Mouse (Mus musculus) left cerebral cortex, postnatal 4 days (tissue): Measurements from ENCODE around the gene Usf3. TPM values are rescaled to one million over a fixed set of nuclear protein-coding genes. Genes with fewer than 3 reads are reported as not detected.

Source experiments
- total RNA-seq, 2 experiments: library from RNA; stranded (reverse); gene quantifications; 2 replicates each; pipeline ENCODE4 v1.2.3; 2021

Gene Usf3
- total RNA-seq, 2 experiments from 2014 or later: 27.7 to 27.9 TPM

Other genes with a start within 250 kb of the Usf3 start
- 10 to 100 TPM; 32.9 to 35.3 TPM for gene Qtrt2, start 246.4 kb upstream of the Usf3 start, total RNA-seq
- gene Zdhhc23, start 193.5 kb upstream of the Usf3 start, total RNA-seq: 10 to 100 TPM; 26.1 to 26.7 TPM
- gene Gramd1c, start 109.9 kb upstream of the Usf3 start, total RNA-seq: 1 to 10 TPM; 2.9 to 4.9 TPM
- 100 to 1,000 TPM; 237 to 255 TPM for gene Atp6v1a, start 33.5 kb upstream of the Usf3 start, total RNA-seq
- 10 to 100 TPM; 56.0 to 60.5 TPM for gene Naa50, start 33.4 kb upstream of the Usf3 start, total RNA-seq
- 10 to 100 TPM; 16.0 to 17.9 TPM for gene Sidt1, start 159.9 kb downstream of the Usf3 start, total RNA-seq
- 10 to 100 TPM; 15.0 to 18.8 TPM for gene Spice1, start 173.9 kb downstream of the Usf3 start, total RNA-seq
- 1 to 10 TPM; 6.9 to 7.3 TPM for gene Cfap44, start 221.6 kb downstream of the Usf3 start, total RNA-seq